Mouse (Mus musculus) hindbrain, embryonic 12.5 days (tissue): Measurements from ENCODE around the gene Fam19a1. TPM values are rescaled to one million over a fixed set of nuclear protein-coding genes. Genes with fewer than 3 reads are reported as not detected.

Source experiments
- ATAC-seq: fragments of 200-750 bp; cut with Nextera tagmentation; 2 replicates; pipeline ENCODE4 v1.8.0; 2017; ENCODE audit warnings: moderate TSS enrichment; ENCODE audit not compliant: low FRiP score
- H3K27ac ChIP-seq: fragments of 300-500 bp; sonication (generic); 2 replicates; pipeline ENCODE4 v1.5.1; 2016; ENCODE audit warnings: mild to moderate bottlenecking
- H3K27me3 ChIP-seq: fragments of 300-500 bp; sonication (generic); 2 replicates; pipeline ENCODE4 v1.6.1; 2016; ENCODE audit warnings: mild to moderate bottlenecking
- H3K36me3 ChIP-seq: fragments of 300-500 bp; sonication (generic); 2 replicates; pipeline ENCODE4 v1.6.1; 2016; ENCODE audit warnings: mild to moderate bottlenecking
- H3K4me1 ChIP-seq: fragments of 300-500 bp; sonication (generic); 2 replicates; pipeline ENCODE4 v1.6.1; 2016
- H3K4me2 ChIP-seq: fragments of 300-500 bp; sonication (generic); replicated peaks from 2 replicates; pipeline ENCODE4 v1.6.1; 2016; ENCODE audit warnings: mild to moderate bottlenecking
- H3K4me3 ChIP-seq: fragments of 300-500 bp; sonication (generic); 2 replicates; pipeline ENCODE4 v1.5.1; 2016; ENCODE audit warnings: mild to moderate bottlenecking
- H3K9ac ChIP-seq: fragments of 300-500 bp; sonication (generic); 2 replicates; pipeline ENCODE4 v1.6.1; 2016; ENCODE audit warnings: mild to moderate bottlenecking, moderate library complexity
- H3K9me3 ChIP-seq: fragments of 300-500 bp; sonication (generic); replicated peaks from 2 replicates; pipeline ENCODE4 v1.6.1; 2016; ENCODE audit warnings: mild to moderate bottlenecking
- WGBS: fragments of 180-500 bp; shearing (Covaris S2); methylation state at CpG from one replicate; pipeline ENCODE4 v1.1.7; 2016; 5-methylcytosine and 5-hydroxymethylcytosine counted together
- polyA plus RNA-seq: library from polyadenylated mRNA; unstranded; fragments of >200 nt; fragmentation: Nextera tagmentation; extraction: Ambion mirVana; gene quantifications from 2 replicates; pipeline ENCODE4 v1.2.1, GENCODE M21; 2016

Gene Fam19a1
- polyA plus RNA-seq, 1 experiment from 2014 or later = 3.9 TPM

DNA sequence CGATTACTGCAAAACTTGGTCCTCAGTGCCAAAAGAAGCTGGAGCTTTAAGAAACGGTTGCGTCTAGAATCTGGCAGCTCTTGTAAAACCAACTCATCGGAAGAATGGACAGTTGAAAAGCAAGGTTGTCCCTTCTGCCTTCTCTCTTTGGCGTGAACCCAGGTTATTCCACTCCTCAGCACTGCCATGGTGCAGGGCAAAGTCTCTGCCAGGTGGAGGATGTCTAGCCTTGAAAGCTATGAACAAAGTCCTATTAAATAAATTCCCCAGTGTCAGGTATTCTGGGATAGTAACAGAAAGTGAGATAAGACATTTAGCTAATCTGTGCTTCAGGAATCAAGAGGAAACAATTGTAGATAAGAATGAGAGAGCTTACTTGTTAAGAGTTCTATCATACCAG is 157.5 kb downstream of the Fam19a1 start:
- ATAC-seq = no peak
- Histone ChIP-seq H3K9me3 (no peaks in the 10 kb centered on the region), H3K4me2 (no peak overlapping the region), H3K4me3 (no peak overlapping the region), H3K36me3 (no peaks in the 10 kb centered on the region), H3K4me1 (no peaks in the 10 kb centered on the region), H3K27ac (no peak overlapping the region), H3K27me3 (no peaks in the 10 kb centered on the region), H3K9ac (no peak overlapping the region)
- 93% methylated on average over 5 of the region's 5 CpGs for WGBS

DNA sequence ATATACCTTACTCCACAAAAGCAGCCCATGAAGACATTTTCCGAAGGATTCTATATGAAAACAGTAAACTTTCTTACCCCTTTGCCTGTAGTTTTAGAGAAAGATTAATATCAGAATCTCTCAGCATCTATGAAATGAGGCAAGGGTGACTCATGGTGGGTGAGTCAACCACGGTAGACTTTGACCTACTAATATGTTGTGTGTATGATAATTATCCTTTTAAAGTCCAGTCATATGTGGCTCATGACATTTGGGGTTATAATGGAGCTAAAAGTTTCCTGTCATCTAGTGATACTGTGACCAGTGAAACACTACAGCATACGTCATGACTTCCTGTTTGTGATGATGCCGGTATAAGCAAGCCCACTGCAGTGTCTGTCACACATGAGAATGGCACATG is 170.8 kb downstream of the Fam19a1 start:
- ATAC-seq = no peak
- Histone ChIP-seq H3K4me3 (no peak overlapping the region), H3K4me2 (no peak overlapping the region), H3K9ac (no peak overlapping the region), H3K27me3 (no peaks in the 10 kb centered on the region), H3K4me1 (no peaks in the 10 kb centered on the region), H3K9me3 (no peaks in the 10 kb centered on the region), H3K27ac (no peak overlapping the region), H3K36me3 (no peaks in the 10 kb centered on the region)
- WGBS = 90% methylated on average over 4 of the region's 4 CpGs

DNA sequence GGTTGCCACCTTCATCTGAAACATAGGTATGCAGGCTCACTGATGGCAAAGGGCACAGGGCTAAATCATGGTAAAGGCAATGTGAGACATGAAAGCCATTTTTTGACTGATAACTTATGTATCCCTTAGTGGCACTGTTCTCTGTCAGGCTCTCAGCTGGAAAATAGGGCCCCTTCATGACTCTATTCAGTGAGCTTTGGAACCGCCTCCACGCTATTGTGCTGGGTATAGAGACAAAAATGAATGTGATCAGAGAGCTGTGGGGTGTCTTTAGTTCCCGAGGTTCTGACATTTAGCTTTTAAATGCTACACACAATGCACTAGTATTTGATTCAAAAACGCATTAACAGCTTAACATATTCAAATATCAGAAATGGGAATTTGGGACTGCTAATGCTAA is 171.6 kb downstream of the Fam19a1 start:
- no peak overlapping the region for H3K4me3 ChIP-seq
- no peaks in the 10 kb centered on the region for H3K27me3 ChIP-seq
- H3K4me1 ChIP-seq = no peaks in the 10 kb centered on the region
- H3K4me2 ChIP-seq = no peak overlapping the region
- 33% methylated on average over 4 of the region's 4 CpGs for WGBS
- no peaks in the 10 kb centered on the region for H3K9me3 ChIP-seq
- H3K36me3 ChIP-seq = no peaks in the 10 kb centered on the region
- no peak for ATAC-seq
- no peak overlapping the region for H3K27ac ChIP-seq
- H3K9ac ChIP-seq = no peak overlapping the region

DNA sequence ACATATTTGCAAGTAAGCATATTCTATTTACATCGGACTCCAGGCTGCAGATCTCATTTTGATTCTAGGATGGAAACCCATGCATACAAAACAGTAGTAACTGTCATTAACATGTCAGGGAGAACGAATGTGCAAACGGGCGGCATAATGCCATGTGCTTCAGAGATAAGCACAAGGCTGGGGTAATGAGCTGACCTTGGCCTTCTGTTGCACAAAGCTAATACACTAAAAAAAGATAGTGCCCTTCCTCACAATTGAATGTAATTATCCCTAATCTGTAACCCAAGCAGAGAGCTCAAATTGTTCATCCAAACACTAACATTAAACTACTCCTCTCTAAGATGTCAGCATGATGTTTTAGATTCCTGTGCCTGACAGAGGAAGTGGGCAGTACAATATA is 173.3 kb downstream of the Fam19a1 start:
- Histone ChIP-seq H3K4me3 (no peak overlapping the region), H3K9ac (no peak overlapping the region), H3K4me1 (no peaks in the 10 kb centered on the region), H3K36me3 (no peaks in the 10 kb centered on the region), H3K4me2 (no peak overlapping the region), H3K27me3 (no peaks in the 10 kb centered on the region), H3K27ac (peak overlapping the region; percentile 35; the same call in 1 of the 2 replicates), H3K9me3 (no peaks in the 10 kb centered on the region)
- 49% methylated on average over 4 of the region's 4 CpGs for WGBS
- peak; percentile 63; the same call in 1 of the 2 replicates for ATAC-seq

DNA sequence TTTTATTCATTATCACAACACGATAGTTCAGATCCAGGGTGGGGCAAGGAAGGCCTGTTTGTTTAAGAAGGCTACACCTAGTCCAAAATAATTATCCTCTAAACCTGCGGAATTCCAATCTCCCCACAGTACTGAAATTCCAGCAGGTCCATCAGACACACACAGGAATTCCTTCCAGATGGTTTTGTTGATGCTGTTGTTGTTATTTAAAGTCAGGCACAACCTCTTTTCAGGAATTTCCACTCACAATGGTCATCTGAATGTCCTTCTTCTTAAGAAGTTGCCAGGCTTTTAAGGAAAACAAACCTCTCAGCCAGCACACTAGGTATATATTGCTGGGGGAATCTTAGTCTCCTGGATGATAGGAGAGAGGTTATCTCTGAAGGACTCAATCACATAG is 174.4 kb downstream of the Fam19a1 start:
- Histone ChIP-seq H3K4me1 (no peaks in the 10 kb centered on the region), H3K27me3 (no peaks in the 10 kb centered on the region), H3K27ac (no peak overlapping the region), H3K36me3 (no peaks in the 10 kb centered on the region), H3K4me2 (no peak overlapping the region), H3K4me3 (no peak overlapping the region), H3K9ac (no peak overlapping the region), H3K9me3 (no peaks in the 10 kb centered on the region)
- WGBS = 73% methylated on average over 2 of the region's 2 CpGs
- no peak for ATAC-seq

DNA sequence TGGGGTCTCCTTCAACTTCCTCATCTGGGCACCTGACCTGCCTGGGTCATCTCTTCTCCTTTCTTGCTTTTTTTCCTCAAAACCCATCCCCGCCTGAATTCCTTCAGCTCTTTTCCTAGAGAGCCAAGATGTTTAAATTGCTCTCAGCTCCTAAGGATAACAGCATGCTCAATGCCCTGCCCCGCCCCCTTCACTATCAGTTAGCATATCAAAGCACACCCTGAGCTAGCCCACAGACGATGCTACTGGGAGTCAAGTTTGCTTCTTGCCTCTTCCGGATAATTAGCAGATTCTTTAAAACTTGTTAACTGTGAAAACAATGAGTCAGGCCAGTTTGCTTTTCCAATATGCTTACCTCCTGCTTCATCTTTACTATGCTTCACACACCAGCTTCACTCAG is 176.7 kb downstream of the Fam19a1 start:
- H3K4me3 ChIP-seq = no peak overlapping the region
- H3K4me1 ChIP-seq = no peaks in the 10 kb centered on the region
- no peak for ATAC-seq
- no peaks in the 10 kb centered on the region for H3K9me3 ChIP-seq
- H3K27ac ChIP-seq = no peak overlapping the region
- 18% methylated on average over 4 of the region's 4 CpGs for WGBS
- no peaks in the 10 kb centered on the region for H3K27me3 ChIP-seq
- no peaks in the 10 kb centered on the region for H3K36me3 ChIP-seq
- no peak overlapping the region for H3K4me2 ChIP-seq
- H3K9ac ChIP-seq = no peak overlapping the region

DNA sequence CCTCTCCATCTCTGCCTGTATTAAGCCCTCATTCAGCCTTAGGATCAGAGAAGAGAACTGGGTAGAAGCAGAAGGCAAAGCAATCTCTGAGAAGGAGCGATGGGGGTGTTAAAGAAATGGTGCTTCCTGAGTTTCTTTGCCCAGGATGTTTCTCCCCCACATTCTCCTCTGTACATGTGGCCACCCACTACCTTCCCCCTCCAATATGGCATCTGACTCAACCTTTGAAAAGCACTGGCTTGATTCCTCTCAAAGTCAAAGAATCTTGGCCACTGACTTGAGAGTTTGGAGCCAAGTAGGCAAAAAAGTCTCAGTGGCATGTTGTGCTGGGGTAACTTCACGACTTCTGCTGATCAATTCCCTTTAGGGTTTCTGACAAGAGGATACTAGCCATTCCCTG is 234.5 kb downstream of the Fam19a1 start:
- no peak for ATAC-seq
- Histone ChIP-seq H3K27ac (no peak overlapping the region), H3K4me2 (no peak overlapping the region), H3K36me3 (no peaks in the 10 kb centered on the region), H3K27me3 (no peaks in the 10 kb centered on the region), H3K4me3 (no peak overlapping the region), H3K9me3 (no peaks in the 10 kb centered on the region), H3K9ac (no peak overlapping the region), H3K4me1 (no peaks in the 10 kb centered on the region)
- WGBS = 88% methylated on average over 2 of the region's 2 CpGs

DNA sequence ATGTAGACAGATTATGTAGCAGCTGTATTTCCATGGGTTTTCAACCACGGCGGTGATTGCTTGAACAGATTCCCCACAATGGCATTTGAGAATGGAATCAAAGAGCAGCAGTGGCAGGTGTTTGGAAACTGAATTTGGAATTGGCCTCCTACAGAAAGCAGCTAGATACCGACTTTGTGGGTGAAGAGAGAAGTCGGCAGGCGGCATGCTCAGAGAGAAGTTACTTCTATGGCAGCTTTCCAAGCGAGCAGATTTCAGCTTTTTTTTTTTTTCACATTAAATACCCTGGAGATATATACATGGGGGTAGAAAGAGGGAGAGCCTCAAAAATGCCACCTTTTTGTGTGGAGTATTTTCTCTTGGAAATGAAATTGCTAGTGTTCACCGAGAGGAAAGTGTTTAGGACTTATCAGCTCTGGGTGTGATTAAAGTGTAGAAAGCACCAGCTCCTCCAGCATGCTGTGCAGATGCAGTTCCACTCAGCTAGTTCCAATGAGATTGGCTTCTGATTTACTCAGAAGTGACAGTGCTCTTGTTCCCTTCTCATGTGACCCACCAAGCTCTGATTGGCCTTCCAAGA is 236.6 kb downstream of the Fam19a1 start:
- no peak for ATAC-seq
- H3K27me3 ChIP-seq = no peaks in the 10 kb centered on the region
- H3K9me3 ChIP-seq = no peaks in the 10 kb centered on the region
- H3K4me3 ChIP-seq = no peak overlapping the region
- H3K9ac ChIP-seq = no peak overlapping the region
- H3K4me1 ChIP-seq = no peaks in the 10 kb centered on the region
- H3K4me2 ChIP-seq = no peak overlapping the region
- 86% methylated on average over 7 of the region's 7 CpGs for WGBS
- H3K36me3 ChIP-seq = no peaks in the 10 kb centered on the region
- H3K27ac ChIP-seq = no peak overlapping the region

DNA sequence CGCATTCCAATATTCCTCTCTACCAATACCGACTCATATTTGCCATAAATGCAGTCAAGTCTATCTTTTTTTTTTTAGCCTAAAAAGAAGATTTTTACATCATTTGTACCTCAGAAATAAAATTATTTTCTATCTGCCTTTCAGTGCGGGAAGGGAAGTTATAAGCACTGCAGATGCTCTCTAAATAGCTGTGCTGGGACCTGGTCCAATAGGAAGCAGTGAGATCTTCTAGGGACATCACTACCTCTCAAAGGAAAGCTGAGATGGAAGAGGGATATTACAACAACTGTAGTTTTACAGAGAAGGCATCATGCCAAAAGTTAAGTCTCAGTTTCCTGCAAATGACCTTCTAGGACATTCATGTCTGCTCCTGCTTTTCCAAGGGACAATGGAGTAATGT is 256.6 kb downstream of the Fam19a1 start:
- Histone ChIP-seq H3K4me1 (0 out of 2 replicates have a peak, but pooled peaks cover 3% of the 10 kb centered on the region), H3K36me3 (no peaks in the 10 kb centered on the region), H3K4me2 (no peak overlapping the region), H3K27ac (no peak overlapping the region), H3K9me3 (no peaks in the 10 kb centered on the region), H3K27me3 (no peaks in the 10 kb centered on the region), H3K9ac (no peak overlapping the region), H3K4me3 (no peak overlapping the region)
- no peak for ATAC-seq
- 96% methylated on average over 3 of the region's 3 CpGs for WGBS

DNA sequence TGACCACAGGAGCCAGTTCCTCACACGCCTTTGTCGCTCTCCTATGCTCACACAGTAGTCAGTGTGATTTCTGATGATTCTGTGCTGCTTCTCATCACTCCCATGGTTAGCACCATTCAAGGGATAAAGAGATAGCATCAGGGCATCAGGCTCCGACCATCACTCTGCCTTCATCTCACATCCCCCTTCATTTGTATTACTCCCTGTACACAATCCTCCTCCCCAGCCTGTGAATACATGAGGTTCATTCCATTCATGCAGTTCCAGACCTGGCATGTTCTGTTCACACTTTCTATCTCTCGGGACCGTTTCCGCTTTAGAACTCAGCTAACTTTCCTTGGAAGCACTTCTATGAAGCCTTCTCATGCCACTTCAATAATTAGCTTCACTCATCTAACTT is 259.9 kb downstream of the Fam19a1 start:
- no peak for ATAC-seq
- WGBS = 78% methylated on average over 6 of the region's 6 CpGs
- Histone ChIP-seq H3K4me2 (no peak overlapping the region), H3K9me3 (no peaks in the 10 kb centered on the region), H3K27ac (no peak overlapping the region), H3K27me3 (no peaks in the 10 kb centered on the region), H3K4me3 (no peak overlapping the region), H3K4me1 (0 out of 2 replicates have a peak, but pooled peaks cover 3% of the 10 kb centered on the region), H3K9ac (no peak overlapping the region), H3K36me3 (no peaks in the 10 kb centered on the region)

DNA sequence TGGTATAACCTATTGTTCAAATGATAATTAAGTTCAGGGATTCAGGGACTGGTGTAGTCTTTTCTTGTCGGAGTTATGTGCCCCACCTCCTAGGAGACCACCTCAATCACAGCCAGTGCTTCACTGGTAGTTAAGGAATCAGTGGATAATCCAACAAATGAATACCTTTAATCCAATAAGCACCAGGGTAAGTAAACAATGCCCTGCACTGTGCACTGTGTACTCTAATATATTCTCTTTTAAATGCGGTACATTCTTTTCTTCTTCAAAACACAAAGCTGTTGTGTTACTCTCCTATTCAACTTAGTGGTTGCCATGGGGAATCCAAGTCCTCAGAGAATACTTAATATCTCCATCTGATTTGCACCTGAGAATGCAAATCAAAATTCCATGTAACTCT is 260.3 kb downstream of the Fam19a1 start:
- no peak for ATAC-seq
- WGBS = 50% methylated on average over 2 of the region's 2 CpGs

DNA sequence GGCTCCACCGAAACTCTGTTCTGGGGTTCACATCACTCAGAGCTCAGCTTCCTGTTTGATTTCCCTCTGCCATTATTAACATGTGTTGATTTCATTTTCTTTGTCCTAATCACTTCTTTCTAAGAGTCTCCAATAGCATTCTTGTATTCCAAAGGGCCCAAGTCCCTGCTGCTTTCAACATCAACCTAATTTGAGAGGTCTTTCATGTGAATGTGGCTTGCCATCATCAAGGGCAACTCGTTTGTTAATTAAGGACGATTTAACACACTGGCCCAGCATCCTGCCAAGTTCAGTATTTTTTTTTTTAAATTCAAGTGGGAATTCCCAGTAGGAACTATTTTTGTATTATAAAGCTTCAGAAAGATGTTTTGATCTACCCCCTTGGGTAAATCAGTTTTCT is 263.8 kb downstream of the Fam19a1 start:
- H3K4me2 ChIP-seq = no peak overlapping the region
- H3K27ac ChIP-seq = no peak overlapping the region
- H3K36me3 ChIP-seq = no peaks in the 10 kb centered on the region
- H3K4me1 ChIP-seq = 0 out of 2 replicates have a peak, but pooled peaks cover 3% of the 10 kb centered on the region
- no peaks in the 10 kb centered on the region for H3K27me3 ChIP-seq
- H3K9me3 ChIP-seq = no peaks in the 10 kb centered on the region
- H3K9ac ChIP-seq = no peak overlapping the region
- no peak overlapping the region for H3K4me3 ChIP-seq
- no peak for ATAC-seq
- 70% methylated on average over 3 of the region's 3 CpGs for WGBS

More for the DNA sequence above, 260.3 kb downstream of the Fam19a1 start:
- Histone ChIP-seq H3K9me3 (no peaks in the 10 kb centered on the region), H3K36me3 (no peaks in the 10 kb centered on the region), H3K4me2 (no peak overlapping the region), H3K27ac (no peak overlapping the region), H3K4me3 (no peak overlapping the region), H3K4me1 (0 out of 2 replicates have a peak, but pooled peaks cover 3% of the 10 kb centered on the region), H3K9ac (no peak overlapping the region), H3K27me3 (no peaks in the 10 kb centered on the region)

DNA sequence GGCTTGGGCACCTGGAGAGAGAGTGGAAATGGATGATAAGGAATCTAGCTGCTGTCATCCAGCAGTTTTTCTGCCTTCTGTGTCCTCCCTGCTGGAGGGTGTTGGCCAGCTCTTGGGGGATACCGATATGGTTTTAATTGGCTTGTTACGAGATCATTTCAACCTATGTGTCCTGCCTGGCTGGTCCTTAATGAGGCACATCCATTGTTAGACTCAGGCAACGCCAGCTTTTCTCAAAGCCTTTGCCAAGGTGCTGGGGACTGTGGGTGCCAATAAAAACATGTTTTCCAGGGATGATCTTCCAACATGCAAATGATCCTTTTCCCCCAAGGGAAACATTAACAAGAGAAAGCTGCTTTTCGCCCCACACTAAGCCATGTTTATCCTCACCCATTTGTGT is 266.3 kb downstream of the Fam19a1 start:
- Histone ChIP-seq H3K4me1 (no peaks in the 10 kb centered on the region), H3K4me2 (no peak overlapping the region), H3K4me3 (no peak overlapping the region), H3K9ac (no peak overlapping the region), H3K36me3 (no peaks in the 10 kb centered on the region), H3K27ac (no peak overlapping the region), H3K27me3 (no peaks in the 10 kb centered on the region), H3K9me3 (no peaks in the 10 kb centered on the region)
- 64% methylated on average over 4 of the region's 4 CpGs for WGBS
- ATAC-seq = no peak
